Mouse (Mus musculus) heart, adult 11 months (tissue): ENCODE data around the gene Olfr263.

ENCODE experiments used
- DNase-seq: peaks from one replicate; pipeline ENCODE4 v3.0.0; 2022

Gene Olfr263

DNA sequence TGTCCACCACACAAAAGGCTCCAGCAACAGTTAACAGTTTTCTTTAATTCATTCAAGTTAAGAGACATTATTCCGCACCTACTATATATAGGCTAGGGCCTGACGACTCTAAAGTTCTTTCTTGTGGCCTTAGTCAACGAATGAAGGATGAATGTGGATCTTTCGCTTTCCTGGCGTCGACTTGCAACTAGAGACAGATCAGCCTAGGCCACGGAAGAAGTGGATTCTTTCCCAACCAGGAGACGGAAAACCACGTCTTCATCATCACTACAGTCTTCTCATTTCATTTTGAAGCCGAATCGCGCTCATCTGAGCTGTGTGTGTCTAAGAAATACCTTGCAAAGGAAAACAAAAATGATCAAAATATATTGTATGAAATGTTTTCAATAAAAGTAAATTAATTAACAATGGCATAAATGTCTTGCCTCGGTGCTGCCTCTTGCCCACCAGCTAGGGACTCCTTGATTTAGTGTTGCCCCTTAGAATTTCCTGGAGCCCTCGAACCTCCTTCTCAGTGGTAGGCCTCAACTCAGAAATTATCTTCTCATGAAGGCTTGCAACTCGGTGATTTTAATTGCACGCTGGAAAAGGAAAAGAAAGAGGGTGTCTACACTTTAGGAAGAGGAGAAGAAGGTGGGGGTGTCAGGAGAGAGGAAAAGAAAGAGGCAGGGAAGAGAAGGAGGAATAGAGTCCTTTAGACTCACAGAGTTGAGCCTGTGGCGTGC lies 41.2 kb downstream of the Olfr263 start:
- DNase-seq = peak; percentile 63

DNA sequence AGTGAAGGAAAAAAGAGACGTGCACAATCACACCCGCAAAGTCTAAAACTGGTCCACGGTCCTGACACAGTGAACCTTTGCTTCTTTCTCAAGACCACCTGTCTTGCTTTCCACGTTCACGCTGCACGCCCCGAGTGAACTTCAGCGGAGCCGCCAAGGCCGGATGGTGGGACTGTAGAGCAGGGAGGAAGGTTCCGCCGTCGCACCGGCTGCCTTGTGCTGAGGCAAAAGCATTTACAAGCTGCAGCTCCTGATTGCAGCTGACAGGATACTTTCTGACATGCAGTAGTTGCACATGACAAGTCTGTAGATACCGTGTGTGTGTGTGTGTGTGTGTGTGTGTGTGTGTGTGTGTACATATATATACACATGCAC lies 41.7 kb downstream of the Olfr263 start:
- DNase-seq = peak; percentile 89

GRCm38 (mm10) chr13:21171600-21172150 lies 42.2 kb downstream of the Olfr263 start:
- DNase-seq = peak; percentile 88

- DNase-seq = peak; percentile 95
These were observed 43.0 kb downstream of the Olfr263 start for GRCm38 (mm10) chr13:21172241-21173027.

DNA sequence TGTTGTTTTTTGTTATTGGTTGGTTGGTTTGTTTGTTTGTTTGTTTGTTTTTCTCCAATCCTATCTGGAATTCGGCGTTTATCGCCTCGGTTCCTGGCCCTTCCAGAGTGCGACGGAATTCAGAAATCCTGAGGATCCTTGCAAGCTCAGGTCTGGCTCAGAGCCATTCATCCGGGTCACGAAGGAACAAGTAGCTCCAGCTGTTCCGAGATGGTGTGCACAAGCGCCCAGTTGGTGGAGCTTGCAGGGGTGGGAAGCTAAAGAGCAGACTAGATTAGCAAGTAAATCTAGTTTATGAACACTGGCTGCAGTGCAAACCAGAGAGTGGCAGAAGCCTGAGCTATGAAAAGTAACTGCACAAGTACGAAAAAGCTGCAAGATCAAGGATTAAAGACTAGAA lies 43.6 kb downstream of the Olfr263 start:
- DNase-seq = peak; percentile 99

DNA sequence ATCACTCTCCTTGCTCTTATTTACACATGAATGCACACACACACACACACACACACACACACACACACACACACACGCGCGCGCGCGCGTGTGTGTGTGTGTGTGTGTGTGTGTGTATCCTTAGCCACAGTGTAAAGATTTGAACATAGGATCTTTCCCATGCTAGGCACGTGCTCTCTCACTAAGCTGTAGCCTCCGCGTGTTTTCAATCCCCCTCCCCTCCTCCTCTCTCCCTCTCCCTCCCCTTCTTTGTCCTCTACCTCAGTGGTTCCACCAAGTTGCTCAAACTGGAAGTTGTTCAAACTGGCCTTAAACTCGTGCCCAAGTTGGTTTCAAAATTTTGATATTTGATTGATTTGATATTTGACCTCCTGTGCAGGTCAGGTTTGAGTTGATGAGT lies 47.3 kb downstream of the Olfr263 start:
- DNase-seq = peak; percentile 16

- DNase-seq = peak; percentile 76
These were observed 48.2 kb downstream of the Olfr263 start for GRCm38 (mm10) chr13:21177657-21178056.

GRCm38 (mm10) chr13:21178364-21178763 lies 48.9 kb downstream of the Olfr263 start:
- DNase-seq = no peak

DNA sequence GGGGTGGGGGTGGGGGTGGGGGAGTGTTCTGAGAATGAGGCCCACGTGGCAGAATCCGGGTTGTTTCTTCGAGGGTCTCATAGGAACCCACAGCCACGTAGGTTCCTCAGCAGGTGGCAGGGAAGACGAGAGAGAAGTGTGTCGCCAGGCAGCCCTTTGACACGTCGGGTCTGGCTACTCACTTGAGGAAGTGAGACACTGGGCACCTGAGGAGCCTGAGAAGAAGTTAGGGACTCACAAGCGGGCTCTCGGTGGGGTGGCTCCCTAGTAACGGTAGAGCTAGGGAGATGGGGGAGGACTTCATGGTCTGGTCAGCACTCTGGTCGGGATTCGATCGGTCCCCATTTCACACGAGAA lies 49.9 kb downstream of the Olfr263 start, which contains the start of gene Trim27:
Gene Trim27 (plus strand): TSS at position 79 of the 357 bp plus-strand sequence.
- no peak for DNase-seq

- DNase-seq = peak; percentile 99
These were observed 50.5 kb downstream of the Olfr263 start for GRCm38 (mm10) chr13:21179724-21180550.

DNA sequence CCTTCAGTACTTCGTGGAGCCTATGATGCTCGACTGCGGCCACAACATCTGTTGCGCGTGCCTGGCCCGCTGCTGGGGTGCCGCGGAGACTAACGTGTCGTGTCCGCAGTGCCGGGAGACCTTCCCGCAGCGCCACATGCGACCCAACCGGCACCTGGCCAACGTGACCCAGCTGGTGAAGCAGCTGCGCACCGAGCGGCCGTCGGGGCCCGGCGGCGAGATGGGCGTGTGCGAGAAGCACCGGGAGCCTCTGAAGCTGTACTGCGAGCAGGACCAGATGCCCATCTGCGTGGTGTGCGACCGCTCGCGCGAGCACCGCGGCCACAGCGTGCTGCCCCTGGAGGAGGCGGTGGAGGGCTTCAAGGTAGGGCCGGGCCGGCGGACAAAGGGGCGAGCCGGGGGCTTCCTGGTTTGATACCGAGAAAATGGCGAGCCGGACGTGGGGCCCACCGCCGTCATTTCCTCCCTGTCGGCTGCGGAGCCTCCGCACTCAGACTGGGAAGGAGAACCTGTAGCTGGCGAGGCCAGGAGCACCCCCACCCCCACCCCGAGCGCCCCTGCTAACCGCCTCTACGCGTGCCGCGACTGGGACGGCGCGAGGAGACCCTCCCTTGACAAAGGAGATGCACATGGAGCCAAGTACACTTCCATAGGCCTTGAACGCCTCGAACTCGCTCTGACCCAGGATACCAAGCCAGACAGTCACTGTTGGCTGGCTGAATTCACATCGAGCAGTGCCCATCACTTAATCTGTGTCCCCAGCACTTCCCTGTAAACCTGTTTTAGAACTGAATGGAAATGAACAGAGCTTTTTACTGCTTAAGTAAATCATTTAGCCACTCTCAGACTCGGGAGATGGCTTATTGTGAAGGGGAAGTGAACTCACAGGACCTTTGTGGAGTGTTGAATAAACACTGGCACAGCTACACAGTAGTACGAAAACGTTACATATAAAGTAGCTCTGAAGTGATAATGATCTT lies 51.4 kb downstream of the Olfr263 start:
- peak; percentile 96 for DNase-seq

- DNase-seq = peak; percentile 85
These were observed 52.6 kb downstream of the Olfr263 start for GRCm38 (mm10) chr13:21181996-21182395.

- DNase-seq = peak; percentile 58
These were observed 53.6 kb downstream of the Olfr263 start for GRCm38 (mm10) chr13:21183066-21183465.

DNA sequence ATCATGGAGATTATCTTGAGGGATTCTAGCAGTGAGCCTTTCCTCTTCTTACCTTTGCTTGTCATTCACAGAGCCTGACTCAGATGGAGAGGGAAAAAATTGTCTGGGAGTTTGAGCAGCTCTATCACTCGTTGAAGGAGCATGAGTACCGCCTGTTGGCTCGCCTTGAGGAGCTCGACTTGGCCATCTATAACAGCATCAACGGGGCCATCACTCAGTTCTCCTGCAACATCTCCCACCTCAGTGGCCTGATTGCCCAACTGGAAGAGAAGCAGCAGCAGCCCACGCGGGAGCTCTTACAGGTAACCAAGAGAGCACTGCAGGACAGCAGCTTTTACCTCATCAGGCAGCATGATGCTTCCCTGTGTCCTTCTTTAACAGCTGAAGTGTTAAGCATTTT lies 54.2 kb downstream of the Olfr263 start:
- DNase-seq = peak; percentile 73

DNA sequence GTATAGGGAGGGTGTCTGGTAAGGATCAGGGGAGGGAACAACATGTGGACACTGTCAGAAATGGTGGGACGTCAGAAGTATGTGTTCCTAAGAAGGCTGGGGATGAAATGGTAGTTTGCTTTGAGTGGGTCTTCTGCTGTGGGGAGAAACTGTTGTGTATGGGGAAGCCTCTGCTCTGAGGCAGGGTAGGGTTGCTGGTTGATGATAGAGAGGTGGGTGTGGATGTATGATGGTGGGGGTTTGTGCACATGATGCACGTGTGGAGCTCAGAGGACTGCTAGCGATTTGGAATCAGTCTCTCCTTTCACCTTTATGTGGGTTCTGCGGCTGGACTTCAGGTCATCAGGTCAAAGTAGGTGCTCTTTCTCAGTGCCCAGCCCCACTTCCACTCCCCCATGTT lies 56.1 kb downstream of the Olfr263 start:
- peak; percentile 64 for DNase-seq
